Mouse (Mus musculus) CH12.LX (cell line): ENCODE measurements around the gene Fbln5.

Experiments used
- CHD2 ChIP-seq: IDR thresholded peaks from 2 replicates; pipeline ENCODE4 v1.6.1; 2011; ENCODE audit warnings: low read length, improper control_type of control experiment
- CTCF ChIP-seq, 2 experiments: IDR thresholded peaks in 1 of 2; conservative IDR thresholded peaks in 1 of 2; 2 replicates each; pipeline ENCODE4 v1.5.1; 2011 to 2012; ENCODE audit warnings: low read depth in 2 of 2, low read length in 2 of 2, improper control_type of control experiment in 1 of 2, inconsistent platforms in 1 of 2, mild to moderate bottlenecking in 1 of 2, moderate library complexity in 1 of 2
- ELF1 ChIP-seq: IDR thresholded peaks from 2 replicates; pipeline ENCODE4 v1.6.1; 2014; ENCODE audit warnings: low read depth, mild to moderate bottlenecking, inconsistent platforms, low read length, improper control_type of control experiment
- GABPA ChIP-seq: IDR thresholded peaks from 2 replicates; pipeline ENCODE4 v1.6.1; 2012; ENCODE audit warnings: low read depth, low read length, improper control_type of control experiment, inconsistent platforms; ENCODE audit not compliant: insufficient replicate concordance
- HCFC1 ChIP-seq: IDR thresholded peaks from 2 replicates; pipeline ENCODE4 v1.6.1; 2012; ENCODE audit warnings: low read depth, mild to moderate bottlenecking, inconsistent platforms, low read length, improper control_type of control experiment
- IRF4 ChIP-seq: IDR thresholded peaks from 2 replicates; pipeline ENCODE4 v1.6.1; 2014; ENCODE audit warnings: low read depth, mild to moderate bottlenecking, inconsistent platforms, low read length, improper control_type of control experiment
- MEF2A ChIP-seq: IDR thresholded peaks from 2 replicates; pipeline ENCODE4 v1.6.1; 2014; ENCODE audit warnings: low read depth, mild to moderate bottlenecking, inconsistent platforms, low read length, improper control_type of control experiment, borderline replicate concordance
- MYC ChIP-seq: IDR thresholded peaks from 2 replicates; pipeline ENCODE4 v1.6.1; 2011; ENCODE audit warnings: low read depth, mild to moderate bottlenecking, improper control_type of control experiment, low read length
- POLR2A ChIP-seq: IDR thresholded peaks from 2 replicates; pipeline ENCODE4 v1.6.1; 2011; ENCODE audit warnings: low read depth, mild to moderate bottlenecking, improper control_type of control experiment, low read length
- TBP ChIP-seq: conservative IDR thresholded peaks from 2 replicates; pipeline ENCODE4 v1.6.1; 2011; ENCODE audit warnings: low read depth, low read length, improper control_type of control experiment
- TCF12 ChIP-seq: IDR thresholded peaks from 2 replicates; pipeline ENCODE4 v1.6.1; 2014; ENCODE audit warnings: low read depth, mild to moderate bottlenecking, inconsistent platforms, low read length, improper control_type of control experiment
- USF1 ChIP-seq: IDR thresholded peaks from 2 replicates; pipeline ENCODE4 v1.6.1; 2014; ENCODE audit warnings: low read depth, mild to moderate bottlenecking, inconsistent platforms, low read length, improper control_type of control experiment
- ZKSCAN1 ChIP-seq: IDR thresholded peaks from 2 replicates; pipeline ENCODE4 v1.6.1; 2012; ENCODE audit warnings: low read depth, inconsistent platforms, low read length, improper control_type of control experiment, borderline replicate concordance
- ZNF384 ChIP-seq: IDR thresholded peaks from 2 replicates; pipeline ENCODE4 v1.6.1; 2012; ENCODE audit warnings: low read depth, low read length, improper control_type of control experiment, inconsistent platforms

GRCm38 (mm10) chr12:101801744-101802143, 17.1 kb downstream of the Fbln5 start:
- TF ChIP-seq GABPA (no peak), CTCF (conservative IDR thresholded peaks at IDR 0.05 in 1 of 2, IDR thresholded peaks at IDR 0.05 in 1 of 2; ENCODE audit: low read depth in 2 of 2, low read length in 2 of 2) (no peak), ZNF384 (no peak), MEF2A (no peak), POLR2A (no peak), ZKSCAN1 (no peak), IRF4 (no peak), HCFC1 (no peak), TBP (no peak), USF1 (no peak), ELF1 (no peak), TCF12 (no peak), CHD2 (no peak), MYC (no peak)
